Mouse (Mus musculus) frontal cortex, postnatal 10 days (tissue): ENCODE results near the gene Trim45.

Experiments used
- DNase-seq, 2 experiments: peaks; one replicate each; pipeline ENCODE4 v3.0.0; 2022; ENCODE audit warnings: low spot score in 2 of 2, mixed read lengths in 1 of 2

Trim45 gene

GRCm38 (mm10) chr3:100931332-100932076, 9.5 kb downstream of the Trim45 start:
- DNase-seq: no peak

- no peak for DNase-seq
Observed at GRCm38 (mm10) chr3:100932077-100932944, 10.3 kb downstream of the Trim45 start.

GRCm38 (mm10) chr3:100935521-100935920, 13.5 kb downstream of the Trim45 start:
- DNase-seq: no peak

GRCm38 (mm10) chr3:100936201-100936600, 14.2 kb downstream of the Trim45 start:
- no peak for DNase-seq

DNA sequence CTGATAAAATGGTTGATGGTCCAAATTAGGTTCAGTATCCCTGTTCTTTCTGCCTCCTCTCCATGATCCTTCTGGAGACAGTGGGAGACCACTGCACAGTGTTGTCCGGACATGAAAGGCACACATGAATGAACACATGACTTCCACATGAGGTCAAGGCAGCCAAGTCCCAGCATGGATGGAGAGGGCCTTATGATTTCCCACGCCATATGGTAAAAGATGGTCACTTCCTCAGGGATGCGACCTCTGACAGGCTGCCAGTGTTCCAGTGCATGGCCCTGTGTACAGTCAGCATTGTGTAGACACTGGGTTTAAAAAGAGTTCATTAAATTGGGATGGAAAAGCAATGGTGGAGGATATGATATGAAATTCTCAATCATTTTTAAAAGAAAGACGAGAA, 16.2 kb downstream of the Trim45 start:
- DNase-seq: no peak

DNA sequence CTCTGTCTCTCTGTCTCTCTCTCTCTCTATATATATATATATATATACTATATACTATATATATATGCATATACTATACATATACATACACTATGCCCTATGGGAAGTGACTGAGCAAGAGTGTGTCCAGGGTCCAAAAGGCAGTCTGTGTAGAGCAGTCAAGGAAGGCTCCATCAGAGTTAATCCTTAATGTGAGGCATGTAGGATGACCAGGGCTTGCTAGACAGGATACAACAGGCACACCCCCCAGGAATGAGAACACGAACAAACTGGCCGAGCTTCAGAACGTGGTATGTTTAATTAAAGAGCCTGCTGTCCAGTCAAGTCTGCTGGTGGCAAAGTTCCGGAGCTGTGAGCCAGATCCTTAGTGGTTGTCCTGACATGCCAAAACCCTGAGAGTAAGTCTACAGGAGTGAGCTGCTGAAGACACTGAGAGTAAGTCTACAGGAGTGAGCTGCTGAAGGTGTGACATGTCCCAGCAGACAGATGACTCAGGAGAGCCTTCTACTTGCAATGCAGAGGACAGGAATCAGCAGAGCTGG, 18.6 kb downstream of the Trim45 start:
- no peak for DNase-seq

DNA sequence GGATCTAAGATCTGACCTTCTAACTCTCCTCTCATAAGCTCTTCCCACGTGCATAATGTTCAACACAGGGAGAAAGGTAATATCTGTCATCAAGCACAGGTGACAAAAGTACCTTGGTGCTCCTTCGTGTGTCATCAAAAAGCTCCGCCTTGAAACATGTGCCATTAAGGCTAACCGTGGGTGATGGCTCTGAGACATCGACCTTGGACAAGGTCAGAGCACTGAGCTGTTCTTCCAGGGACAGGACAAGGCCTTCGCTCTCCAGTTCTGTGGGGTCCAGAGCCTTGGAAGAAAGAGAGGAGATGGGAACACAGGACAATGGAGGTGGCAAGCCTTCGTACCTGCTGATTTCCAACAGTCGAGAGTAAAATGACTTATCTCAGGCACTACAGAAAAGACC, 25.3 kb downstream of the Trim45 start:
- DNase-seq: no peak

- DNase-seq: no peak
Observed at GRCm38 (mm10) chr3:100951531-100951930, 29.5 kb downstream of the Trim45 start.

- no peak for DNase-seq
Observed at GRCm38 (mm10) chr3:100954616-100955015, 32.6 kb downstream of the Trim45 start.

GRCm38 (mm10) chr3:100961007-100961406, 39.0 kb downstream of the Trim45 start:
- no peak for DNase-seq

- DNase-seq: no peak
Observed at GRCm38 (mm10) chr3:100961501-100961900, 39.5 kb downstream of the Trim45 start.

GRCm38 (mm10) chr3:100963849-100964542, 42.0 kb downstream of the Trim45 start:
- peak in 1 of 2 experiments; percentile 36 for DNase-seq

DNA sequence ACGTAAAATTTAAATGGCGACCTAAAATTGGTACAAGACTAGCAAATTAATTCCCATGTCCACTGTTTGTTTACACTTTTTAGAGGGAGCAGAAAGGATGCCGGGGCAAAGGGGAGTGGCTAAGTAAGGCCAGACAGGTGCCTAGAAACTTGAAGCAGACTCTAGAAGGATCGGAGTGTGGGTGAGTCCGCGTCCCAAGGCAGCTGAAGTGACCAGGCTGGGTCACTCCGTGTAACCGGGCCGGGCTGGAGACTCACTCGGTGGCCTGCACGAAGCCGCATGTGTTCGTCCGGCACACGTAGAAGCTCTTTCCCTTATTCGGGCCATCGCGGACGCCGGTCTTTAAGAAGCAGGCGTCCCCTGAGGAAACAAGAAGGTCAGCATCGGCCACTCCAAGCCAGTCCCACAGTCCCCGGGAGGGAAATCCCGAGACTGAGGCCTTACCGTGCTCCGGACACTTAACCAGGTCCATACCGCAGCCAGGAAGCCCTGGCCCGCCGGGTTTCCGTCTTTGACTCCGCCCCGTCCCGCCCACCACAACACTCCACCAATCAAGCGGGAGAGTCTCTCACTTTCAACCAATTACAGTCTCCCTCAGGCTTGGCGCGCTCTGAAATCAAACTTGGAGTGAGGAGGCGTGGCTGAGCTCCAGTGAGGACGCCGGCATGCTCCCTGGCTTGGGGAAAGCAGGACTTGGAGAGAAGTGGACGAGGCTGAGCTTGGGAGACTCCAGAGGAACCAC, 47.3 kb downstream of the Trim45 start, which contains the start of gene Ttf2:
TSS of gene Ttf2 (minus strand) at position 488 of the 742 bp plus-strand sequence.
- peak; percentile 76 to 87 for DNase-seq

- DNase-seq: no peak
Observed at GRCm38 (mm10) chr3:100973906-100974305, 51.9 kb downstream of the Trim45 start.

DNA sequence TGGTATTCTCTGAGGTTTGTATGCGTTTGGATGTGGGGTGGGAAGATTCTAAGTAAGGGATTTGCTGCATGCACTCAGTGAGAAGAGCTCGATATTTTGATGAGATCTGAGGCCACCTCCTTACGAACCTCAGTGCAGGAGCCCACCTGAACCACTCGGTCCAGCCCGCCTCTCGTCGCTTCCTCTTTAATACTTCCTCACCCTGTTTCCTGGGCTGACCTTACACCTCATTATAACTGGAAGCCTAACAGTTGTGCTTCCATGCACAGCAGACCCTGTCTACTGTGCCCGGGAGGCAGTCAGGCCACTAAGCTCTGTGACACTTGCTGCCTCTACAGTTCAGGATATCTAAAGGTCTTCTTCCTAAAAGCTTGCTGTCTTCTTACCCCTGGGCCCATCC, 57.3 kb downstream of the Trim45 start:
- no peak for DNase-seq
